Mouse (Mus musculus): ENCODE measurements at regions not wholly inside any gene's neighbourhood (a gene's known extent, or its start where the extent isn't known, plus 50 kb on each side); places are given as distances from the start of the nearest gene placed in this dataset.
A peak's percentile ranks its signal among the peaks of the same experiment; 100 is the strongest.

DNA sequence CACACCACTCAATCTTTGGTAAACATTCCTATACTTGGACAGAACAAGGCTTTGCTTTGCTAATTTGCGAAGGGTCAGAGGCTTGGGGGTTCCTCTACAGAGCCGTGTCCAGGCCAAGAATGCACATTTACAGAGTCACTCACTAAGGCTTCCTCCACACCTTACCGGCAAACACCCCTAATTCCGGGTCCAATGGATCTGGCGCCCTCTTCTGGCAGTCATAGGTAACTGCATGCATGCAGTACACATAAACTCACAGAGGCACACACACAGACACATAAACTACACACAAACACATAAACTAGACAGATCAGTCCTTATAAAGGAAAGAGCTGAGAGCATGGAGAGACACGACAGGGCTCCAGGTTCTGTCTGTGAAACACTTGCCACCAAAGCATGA is 119.2 kb upstream of the Lhx5 start:
- intact Hi-C loops (cut with DNase I), result no loop called here
- DNase-seq (ENCODE audit: low spot score in 2 of 2), result no peak

DNA sequence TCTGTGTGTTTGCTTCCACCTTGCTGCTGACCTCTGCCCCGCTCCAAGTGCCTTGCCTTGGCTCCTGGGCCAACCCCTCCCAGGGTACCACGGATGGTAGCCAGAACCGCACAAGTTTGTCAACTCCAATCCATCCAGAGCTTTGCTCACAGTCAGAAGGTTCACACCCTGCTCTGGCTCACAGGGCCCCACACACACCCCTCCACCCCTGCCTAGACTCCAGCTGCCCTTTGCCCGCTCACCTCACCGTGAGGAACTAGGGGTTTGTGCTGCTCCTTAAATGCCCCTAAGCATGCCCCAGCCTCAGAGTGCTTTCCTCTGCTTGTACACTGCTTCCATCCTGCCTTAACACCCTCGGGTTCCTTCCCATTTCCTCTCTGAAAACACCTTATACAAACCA is 117.5 kb upstream of the Lhx5 start:
- DNase-seq (ENCODE audit: low spot score in 2 of 2), result no peak
- intact Hi-C loops (cut with DNase I), result no loop called here

DNA sequence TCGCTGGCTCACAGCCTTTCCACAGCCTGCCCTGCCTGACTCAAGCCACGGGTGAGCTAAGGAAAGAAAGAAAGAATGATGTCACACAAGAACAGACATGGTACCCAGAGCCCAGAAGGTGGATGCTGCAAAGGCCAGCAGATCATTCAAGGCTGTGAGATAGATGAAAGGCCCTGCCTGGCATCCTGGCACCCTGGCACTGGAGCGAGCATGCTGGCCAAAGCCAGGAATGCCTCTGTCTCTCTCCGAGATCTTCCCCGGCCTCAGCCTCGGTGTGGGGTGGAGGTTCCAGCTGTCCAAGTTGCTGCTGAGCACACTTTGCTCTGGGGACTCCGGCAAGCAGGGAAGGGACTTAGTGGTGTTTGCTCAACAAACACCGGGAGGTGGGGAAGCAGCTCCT is 116.4 kb upstream of the Lhx5 start:
- intact Hi-C loops (cut with DNase I), result no loop called here
- DNase-seq (ENCODE audit: low spot score in 2 of 2), result no peak

DNA sequence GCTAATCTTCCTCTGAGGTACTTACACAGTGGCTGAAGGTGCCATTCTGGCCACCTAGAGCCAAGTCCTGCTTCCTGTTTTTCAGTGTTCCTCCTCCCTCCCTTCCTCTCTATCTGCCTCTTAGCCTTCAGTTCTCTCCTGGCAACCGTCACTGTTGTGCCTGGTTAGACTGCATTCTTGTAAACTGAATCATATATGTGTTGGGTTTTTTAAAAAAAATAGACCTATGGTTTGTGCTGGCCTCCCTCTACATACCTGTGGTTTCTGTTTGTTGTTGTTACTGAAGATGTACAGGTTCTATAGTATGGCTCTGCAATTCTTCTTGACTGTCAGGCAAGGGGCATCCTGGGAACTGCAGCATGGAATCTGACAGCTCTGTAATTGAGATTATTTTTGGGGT is 112.5 kb upstream of the Lhx5 start:
- intact Hi-C loops (cut with DNase I), result no loop called here
- no peak for DNase-seq (ENCODE audit: low spot score in 2 of 2)

DNA sequence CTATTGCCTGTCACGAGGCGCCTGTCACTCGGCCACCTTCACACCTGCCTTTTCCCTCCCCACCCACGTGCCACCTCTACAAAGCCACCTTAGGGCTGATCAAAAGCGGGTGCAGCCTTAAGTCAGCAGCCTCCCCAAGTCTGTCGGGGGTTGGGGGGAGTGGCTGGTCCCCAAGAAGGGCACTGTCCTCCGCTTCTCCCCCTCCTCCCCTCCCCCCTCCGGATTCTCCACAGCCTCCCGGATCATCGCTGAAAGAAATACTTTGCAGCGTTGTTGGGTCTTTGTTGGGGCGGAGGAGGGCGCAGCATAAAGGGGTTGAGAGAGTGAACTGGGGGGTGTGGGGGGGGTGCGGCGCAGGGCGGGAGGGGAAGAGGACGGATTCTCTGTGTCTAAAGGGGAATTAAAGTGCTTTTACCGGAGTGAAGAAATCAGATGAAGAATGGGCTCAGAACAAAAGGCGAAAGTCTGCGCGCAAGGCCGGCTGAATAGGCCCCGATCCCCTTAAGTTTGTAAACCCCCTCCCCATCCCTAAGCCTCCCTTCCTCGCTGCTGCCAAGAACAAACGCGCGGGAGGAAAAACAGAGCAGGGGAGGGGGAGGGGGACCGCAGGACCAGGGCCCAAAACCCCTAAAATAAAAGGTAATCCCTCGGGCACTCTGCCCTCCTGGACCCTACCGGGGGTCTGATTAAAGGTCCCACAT is 109.3 kb upstream of the Lhx5 start:
- no peak for DNase-seq (ENCODE audit: low spot score in 2 of 2)
- intact Hi-C loops (cut with DNase I), result no loop called here

DNA sequence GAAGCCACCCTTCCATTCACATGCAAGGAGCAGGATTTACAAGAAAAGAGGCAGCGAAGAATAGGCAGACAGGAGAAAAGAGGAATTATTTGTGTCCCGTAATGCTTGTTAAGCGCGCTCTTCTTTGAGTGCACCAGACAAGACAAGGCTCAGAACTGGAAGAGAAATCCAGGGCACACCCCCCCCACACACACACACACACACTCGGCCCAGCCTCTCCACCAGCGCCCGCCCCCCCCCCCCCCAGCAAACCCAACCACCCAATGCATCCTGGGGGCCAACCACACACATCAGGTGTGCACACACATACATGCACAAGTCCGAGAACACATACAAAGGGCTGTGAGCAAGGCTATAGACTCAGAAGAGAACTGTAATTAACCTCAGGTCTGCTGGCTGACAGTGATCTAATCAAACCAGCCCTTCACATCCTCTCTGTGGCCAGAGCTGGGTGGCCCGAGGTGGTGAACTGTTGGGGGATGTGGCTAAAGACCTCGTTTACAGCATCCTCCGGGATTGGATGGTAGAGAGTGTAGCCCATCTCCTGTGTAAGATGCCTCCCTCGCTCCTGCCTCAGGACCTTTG is 108.7 kb upstream of the Lhx5 start:
- DNase-seq (ENCODE audit: low spot score in 2 of 2), result no peak
- intact Hi-C loops (cut with DNase I), result no loop called here

DNA sequence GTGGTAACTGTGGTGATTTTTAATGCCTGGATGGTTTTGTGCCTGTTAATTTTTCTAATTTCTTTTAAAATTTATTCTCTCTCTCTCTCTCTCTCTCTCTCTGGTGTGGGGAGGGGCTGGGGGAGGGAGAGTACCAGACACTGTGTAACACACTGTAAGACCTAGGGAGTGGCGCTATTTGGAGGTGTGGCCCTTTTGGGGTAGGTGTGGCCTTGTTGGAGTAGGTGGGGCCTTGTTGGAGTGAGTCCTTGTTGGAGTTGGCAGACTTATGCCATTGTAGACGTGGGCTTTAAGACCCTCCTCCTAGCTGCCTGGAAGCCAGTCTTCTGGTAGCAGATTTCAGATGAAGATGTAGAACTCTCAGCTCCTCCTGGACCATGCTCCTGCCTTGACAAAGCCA is 107.4 kb upstream of the Lhx5 start:
- intact Hi-C loops (cut with DNase I), result no loop called here
- no peak for DNase-seq (ENCODE audit: low spot score in 2 of 2)

DNA sequence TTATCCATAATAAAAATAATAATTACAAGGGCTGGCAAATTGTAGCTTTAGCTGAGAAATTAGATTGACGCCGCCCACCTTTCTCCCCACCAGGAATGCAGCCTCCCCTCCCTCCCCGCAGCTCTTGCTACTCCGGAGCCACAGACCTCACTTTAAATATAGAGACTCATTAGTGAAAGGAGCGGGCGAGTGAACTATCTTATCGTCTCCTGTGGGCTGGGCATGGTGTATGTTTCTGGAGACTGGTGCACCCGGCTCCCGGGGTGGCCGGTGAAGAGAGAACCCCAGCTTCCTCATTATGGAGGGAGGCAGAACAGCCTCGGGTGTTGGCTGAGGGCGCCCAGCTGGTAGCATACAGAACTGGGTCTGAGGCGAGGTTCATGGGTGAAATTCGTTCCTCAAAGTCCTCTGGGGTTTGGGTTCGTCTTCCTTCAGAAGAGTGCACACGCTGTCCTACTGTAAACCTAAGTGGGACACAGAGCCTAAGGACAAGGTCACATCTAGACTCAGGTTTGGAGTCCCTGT is 106.1 kb upstream of the Lhx5 start:
- DNase-seq (ENCODE audit: low spot score in 2 of 2), result no peak
- intact Hi-C loops (cut with DNase I), result no loop called here

DNA sequence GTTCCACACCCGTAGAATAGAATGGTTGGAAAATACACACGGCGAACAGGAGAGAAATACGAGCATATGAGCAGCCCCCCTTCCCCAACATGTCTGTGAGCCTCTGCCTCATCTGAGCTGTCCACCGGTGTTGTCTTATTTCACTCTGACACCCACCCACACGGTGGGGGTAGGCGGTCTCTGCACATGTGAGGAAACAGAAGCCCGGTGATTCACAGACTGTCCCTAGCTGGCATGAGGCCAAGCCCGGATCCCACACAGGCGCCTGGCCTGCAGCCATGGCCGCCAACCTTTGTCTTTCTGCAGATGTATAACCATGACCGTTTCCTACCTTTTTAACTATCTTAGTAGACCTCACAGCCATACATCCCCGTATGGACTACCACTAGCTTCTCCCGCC is 99.5 kb upstream of the Lhx5 start:
- intact Hi-C loops (cut with DNase I), result no loop called here
- peak; percentile 44 to 47 for DNase-seq (ENCODE audit: low spot score in 2 of 2)

DNA sequence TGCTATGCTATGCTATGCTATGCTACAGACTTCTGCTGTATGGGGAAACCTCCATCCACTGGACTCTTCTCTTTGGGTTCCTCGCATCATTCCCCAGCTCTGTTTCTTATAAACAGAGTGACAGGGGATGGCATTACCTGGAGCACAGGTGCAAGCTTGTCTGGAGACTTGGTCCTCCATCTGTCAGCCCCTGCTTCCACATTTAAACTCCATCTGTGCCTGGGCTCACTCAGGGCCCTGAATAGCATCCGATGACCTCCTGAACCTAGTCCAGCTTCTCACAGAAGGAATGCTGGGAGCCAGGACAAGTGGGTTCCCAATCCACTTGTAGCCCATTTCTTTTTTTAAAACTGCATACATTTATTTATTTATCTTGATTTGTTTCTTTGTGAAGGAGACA is 92.3 kb upstream of the Lhx5 start:
- DNase-seq (ENCODE audit: low spot score in 2 of 2), result no peak
- intact Hi-C loops (cut with DNase I), result no loop called here

DNA sequence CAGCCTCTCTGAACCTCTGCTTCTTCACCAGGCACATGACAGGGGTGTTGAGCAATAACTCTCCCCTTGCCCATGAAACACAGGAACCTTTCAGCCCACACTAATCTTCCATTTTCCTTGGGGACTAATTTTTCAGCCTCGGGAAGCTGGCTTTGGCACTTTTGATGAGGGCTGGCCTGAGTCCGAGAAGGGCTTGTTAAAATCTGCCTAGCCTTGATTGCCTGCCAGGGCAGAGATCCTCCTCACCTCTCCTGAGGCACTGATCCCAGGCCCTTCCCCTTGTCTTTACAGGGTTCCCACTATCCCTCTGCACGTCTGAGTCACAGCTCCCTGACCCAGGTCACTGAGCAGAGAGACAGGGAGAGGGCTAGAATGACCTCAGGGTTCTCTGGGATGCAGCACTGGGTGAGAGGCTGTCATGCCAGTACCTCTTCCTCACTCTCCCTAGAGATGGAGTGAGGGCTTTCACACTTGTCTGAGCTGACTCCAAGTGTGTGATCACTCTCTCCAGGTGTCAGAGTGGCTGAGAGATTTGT is 90.7 kb upstream of the Lhx5 start:
- no peak for DNase-seq (ENCODE audit: low spot score in 2 of 2)
- intact Hi-C loops (cut with DNase I), result no loop called here

DNA sequence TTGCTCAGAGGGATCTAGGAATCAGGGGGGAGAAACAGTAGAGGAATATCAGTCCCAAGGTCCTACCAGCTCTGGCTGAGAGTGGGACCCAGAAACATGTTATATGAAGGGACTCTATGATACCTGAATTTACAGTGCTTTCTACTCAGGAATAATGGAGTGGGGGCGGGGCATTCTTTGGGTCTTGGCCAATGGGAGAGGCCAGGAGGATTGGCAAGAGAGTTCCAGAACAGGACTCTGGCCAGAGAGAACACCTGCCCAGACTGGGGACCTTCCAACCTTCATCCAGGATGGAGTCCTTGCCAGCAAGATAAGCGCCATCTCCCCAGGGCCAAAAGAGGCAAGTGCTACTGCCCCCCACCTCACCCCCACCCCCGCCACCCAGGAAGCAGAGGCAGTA is 81.0 kb upstream of the Lhx5 start:
- DNase-seq (ENCODE audit: low spot score in 2 of 2), result no peak
- intact Hi-C loops (cut with DNase I), result no loop called here

DNA sequence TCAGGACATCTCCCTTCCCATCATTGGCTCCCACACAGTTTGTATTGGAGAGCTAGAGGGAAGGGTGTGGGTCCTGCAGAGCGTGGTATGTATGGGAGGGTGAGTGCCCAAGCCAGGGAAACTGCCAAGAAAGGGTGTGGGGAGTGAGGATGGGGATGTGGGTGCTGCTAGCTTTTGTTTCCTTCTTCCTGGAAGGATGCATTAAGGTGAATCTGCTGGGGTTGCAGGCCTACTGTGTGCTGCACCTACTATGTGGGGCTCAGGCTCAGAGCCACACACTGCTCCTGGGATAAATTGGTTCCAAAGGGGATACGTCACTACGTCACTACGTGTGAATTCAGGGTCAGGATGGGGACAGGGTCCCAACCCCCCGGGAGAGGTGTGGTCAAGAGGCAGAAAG is 79.7 kb upstream of the Lhx5 start:
- intact Hi-C loops (cut with DNase I), result no loop called here
- no peak for DNase-seq (ENCODE audit: low spot score in 2 of 2)

DNA sequence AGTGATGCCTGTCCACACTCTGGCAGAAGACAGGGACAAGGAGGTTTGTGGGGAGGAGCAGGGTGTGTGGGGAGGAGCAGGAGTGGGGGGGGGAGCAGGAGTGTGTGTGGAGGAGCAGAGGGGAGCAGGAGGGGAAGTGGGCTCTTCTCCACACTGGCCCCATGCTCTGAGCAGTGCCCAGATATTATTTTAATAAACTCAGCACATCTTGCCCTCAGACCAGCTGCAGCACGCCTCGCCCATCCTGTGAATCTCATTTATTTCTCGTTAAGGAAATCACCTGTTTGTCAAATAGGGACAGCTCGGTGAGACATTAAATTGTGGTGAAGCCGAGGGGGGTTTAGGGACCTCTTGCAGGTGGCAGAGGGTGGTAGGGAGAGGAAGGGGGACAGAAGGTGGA is 77.8 kb upstream of the Lhx5 start:
- DNase-seq (ENCODE audit: low spot score in 2 of 2), result no peak
- intact Hi-C loops (cut with DNase I), result no loop called here

DNA sequence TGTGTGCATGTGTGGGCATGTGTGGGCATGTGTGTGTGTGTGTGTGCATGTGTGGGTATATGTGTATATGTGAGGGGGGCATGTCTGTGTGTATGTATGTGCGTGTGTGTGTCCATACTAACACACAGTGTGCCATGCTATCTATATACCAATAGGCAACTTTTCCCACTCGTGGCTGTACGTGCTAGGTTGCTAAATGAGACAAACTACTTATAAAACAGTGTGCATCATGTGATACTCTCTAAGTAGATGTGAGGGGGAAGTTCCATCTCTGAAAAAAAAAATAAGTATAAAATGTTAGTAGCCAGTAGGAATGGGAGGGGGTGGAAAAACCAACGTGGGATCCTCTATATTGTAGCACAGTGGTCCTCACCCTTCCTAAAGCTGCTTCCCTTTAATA is 74.5 kb upstream of the Lhx5 start:
- peak in 1 of 2 experiments; percentile 13 for DNase-seq (ENCODE audit: low spot score in 2 of 2)
- intact Hi-C loops (cut with DNase I), result no loop called here

DNA sequence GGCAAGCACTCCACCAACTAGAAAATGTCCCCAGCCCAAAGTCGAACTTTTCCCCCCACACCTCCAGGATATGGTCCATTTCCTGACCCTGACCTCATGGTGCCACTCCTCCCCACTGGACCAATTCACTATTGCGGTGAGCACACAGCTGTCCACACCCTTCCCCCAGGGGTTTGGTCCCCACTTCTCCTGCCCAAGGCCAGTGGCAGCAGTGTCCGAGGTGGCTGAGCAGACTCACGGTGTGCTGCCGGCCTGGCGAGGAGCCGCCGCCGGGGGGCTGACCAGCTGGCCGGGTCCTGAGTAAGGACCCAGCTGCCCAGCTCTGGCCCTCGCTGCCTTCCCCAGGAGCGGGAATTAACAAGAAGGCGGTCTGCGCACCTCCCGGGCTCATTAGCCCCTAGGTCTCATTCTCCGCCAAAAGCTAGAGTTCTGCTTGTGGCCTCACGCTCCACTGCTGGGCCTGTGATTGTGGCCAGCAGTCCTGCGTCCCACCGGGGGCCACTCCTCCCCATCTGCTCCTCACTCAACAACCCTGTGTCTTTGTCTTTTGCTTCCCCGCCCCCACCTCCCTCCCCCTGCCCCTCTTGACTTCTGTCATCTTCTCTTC is 73.3 kb upstream of the Lhx5 start:
- intact Hi-C loops (cut with DNase I), result no loop called here
- DNase-seq (ENCODE audit: low spot score in 2 of 2), result no peak

DNA sequence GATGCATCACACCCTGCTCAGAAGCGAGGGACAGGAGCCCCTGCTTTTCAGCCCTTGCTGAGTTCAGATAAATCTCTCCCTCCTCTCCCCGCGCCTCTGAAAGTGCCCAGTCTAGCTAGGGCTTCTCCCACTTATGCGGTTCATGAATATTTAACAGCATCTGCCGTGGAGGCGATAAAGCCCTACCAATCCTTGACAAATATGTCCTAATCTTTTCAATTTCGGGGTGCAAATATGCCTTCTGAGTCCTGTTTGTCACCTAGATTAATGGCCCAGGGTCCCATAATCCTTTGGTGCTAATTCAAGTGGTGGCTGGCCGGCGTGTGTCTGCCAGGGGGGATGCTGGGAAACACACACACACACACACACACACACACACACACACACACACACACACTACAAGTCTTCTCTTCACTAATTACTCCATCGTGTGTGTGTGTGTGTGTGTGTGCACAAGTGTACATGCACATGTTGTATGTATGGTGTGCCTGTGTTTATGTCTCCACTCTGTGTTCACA is 65.5 kb upstream of the Lhx5 start:
- peak; percentile 25 to 26 for DNase-seq (ENCODE audit: low spot score in 2 of 2)

DNA sequence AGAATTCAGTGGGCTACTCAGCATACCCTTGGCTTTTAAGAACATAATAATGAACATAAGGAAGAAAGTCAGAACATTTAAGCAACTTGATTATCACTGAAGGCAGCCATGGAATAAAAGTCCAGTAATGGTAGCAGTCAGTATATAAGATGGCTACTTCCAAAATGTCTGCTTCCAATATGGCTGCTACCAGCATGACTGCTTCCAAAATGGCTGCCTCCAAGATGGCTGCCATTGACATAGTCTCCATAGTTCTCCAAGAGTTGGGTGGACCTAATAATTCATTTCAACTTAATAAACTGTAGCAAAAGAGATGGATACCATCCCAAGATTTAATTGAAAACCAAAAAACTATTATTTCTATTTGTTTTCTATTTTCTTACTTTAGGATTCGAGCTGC is 62.7 kb upstream of the Lhx5 start:
- no peak for DNase-seq (ENCODE audit: low spot score in 2 of 2)
- intact Hi-C loops (cut with DNase I), result no loop called here

More for the DNA sequence above, 65.5 kb upstream of the Lhx5 start:
- intact Hi-C loops (cut with DNase I), result no loop called here

DNA sequence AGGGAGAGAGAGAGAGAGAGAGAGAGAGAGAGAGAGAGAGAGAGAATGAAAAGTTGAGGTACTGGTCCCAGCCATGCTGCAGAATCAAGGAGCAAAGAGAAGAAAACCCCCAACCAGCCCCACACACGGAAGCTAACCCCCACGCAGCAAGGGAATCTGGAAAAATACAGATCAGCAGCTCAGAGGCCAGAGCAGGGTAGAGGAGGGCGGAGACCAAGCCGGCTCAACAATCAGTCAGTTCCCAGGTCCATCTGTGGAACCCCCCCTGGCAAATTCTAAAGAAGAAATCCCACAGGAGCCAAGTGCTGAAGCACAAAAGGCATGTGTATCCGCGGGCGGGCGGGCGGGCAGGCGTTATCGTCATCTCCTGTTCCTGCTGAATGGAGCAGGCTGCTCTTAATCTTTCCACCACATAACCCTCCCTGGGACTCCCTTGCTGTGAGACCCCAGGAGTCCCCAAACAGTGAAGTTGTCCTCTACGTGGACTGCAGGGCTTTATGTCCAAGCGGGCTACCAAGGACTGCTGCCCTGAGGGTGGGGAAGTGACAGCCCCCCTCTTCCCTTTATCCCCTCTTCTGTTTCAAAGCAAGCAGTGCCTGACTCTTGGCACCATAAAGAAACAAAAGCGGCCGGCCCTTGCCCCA is 60.2 kb upstream of the Lhx5 start:
- intact Hi-C loops (cut with DNase I), result no loop called here
- no peak for DNase-seq (ENCODE audit: low spot score in 2 of 2)

DNA sequence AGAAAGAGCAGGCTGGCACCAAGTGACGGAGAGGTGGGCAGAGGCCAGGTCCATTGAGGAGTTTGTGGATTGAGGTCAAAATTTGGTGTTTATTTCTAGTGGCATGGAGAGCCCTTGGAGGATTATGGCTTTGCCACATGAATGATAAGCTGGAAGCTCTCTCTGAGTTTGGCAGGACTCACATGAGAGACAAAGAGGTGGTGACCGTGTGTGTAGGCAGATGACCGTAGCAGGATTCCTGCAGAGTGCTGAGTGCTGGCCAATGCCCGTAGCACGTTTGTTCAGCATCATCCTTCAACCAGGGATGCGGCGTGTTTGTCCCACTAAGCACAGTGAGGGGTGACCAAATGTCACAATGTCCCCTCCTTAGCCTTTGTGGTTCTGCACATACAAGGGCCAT is 58.1 kb upstream of the Lhx5 start:
- intact Hi-C loops (cut with DNase I), result no loop called here
- DNase-seq (ENCODE audit: low spot score in 2 of 2), result no peak

Data from left cerebral cortex, postnatal 36 days (tissue).